8 mouse cellular contexts compared by ENCODE assay signal in genomic region chr12:108764917-108765678, GRCm38 (mm10). TPM values are rescaled to one million over a fixed set of nuclear protein-coding genes. Genes with fewer than 3 reads are reported as not detected.
DNase-seq lines count a peak whose midpoint lies in the region; ATAC-seq and TF ChIP-seq lines count a peak whose summit lies in the region.

No protein-coding gene starts in this region.

- peak overlapping the region; percentile 33 for H3K4me2 ChIP-seq in forebrain, embryonic 16.5 days (ENCODE audit: low read length)
- H3K4me2 ChIP-seq in intestine, embryonic 16.5 days (ENCODE audit: low read depth, low read length) = peak overlapping the region; percentile 75

- peak overlapping the region; percentile 33 for H3K4me3 ChIP-seq in left cerebral cortex, adult 2 months
- H3K4me3 ChIP-seq in forebrain, embryonic 16.5 days (replicated peaks; ENCODE audit: low read length) = no peak overlapping the region
- peak overlapping the region; percentile 49 for H3K4me3 ChIP-seq in intestine, embryonic 16.5 days (ENCODE audit: low read length)

- DNase-seq in left cerebral cortex, adult 2 months (ENCODE audit: extremely low spot score in 1 of 2, low spot score in 2 of 2) = no peak
- no peak for DNase-seq in left cerebral cortex, postnatal 36 days (ENCODE audit: low spot score in 2 of 2)
- peak; percentile 58 for DNase-seq in thymus, postnatal 4 days
- DNase-seq in left cerebral cortex, adult 8-10 months (ENCODE audit: low spot score in 2 of 2) = no peak
- no peak for DNase-seq in right cerebral cortex, postnatal 4 days

- H3K9ac ChIP-seq in forebrain, embryonic 16.5 days (replicated peaks; ENCODE audit: low read depth, low read length) = no peak overlapping the region; the same call in 1 of the 2 replicates
- H3K9ac ChIP-seq in intestine, embryonic 16.5 days (ENCODE audit: low read depth, low read length) = peak overlapping the region; percentile 71

- peak overlapping the region; percentile 72; the same call in 1 of the 2 replicates for H3K27ac ChIP-seq in left cerebral cortex, adult 2 months
- no peak overlapping the region for H3K27ac ChIP-seq in forebrain, embryonic 16.5 days (ENCODE audit: low read length)
- H3K27ac ChIP-seq in intestine, embryonic 16.5 days (ENCODE audit: low read length) = peak overlapping the region; percentile 88; the same call in 1 of the 2 replicates

- no peak for TF ChIP-seq CTCF in left cerebral cortex, adult 2 months (IDR thresholded peaks at IDR 0.05)

- intact Hi-C loops in left cerebral cortex, adult 2 months (cut with DNase I) = no loop called here
- intact Hi-C loops in left cerebral cortex, postnatal 36 days (cut with DNase I) = no loop called here

- ATAC-seq in forebrain, embryonic 16.5 days = no peak
- ATAC-seq in intestine, embryonic 16.5 days = no peak
- peak; percentile 45 for ATAC-seq in megakaryocyte progenitor cell, adult 5-6 weeks (replicated peaks; ENCODE audit: poor library complexity)

- WGBS in forebrain, embryonic 16.5 days = 77% methylated on average over 22 of the region's 22 CpGs
- 70% methylated on average over 22 of the region's 22 CpGs for WGBS in intestine, embryonic 16.5 days

- no peaks in the 10 kb centered on the region for H3K27me3 ChIP-seq in forebrain, embryonic 16.5 days (replicated peaks; ENCODE audit: control insufficient read depth, insufficient read depth, low read length)
- H3K27me3 ChIP-seq in intestine, embryonic 16.5 days (replicated peaks; ENCODE audit: control insufficient read depth, insufficient read depth, low read length) = no peaks in the 10 kb centered on the region

- H3K9me3 ChIP-seq in forebrain, embryonic 16.5 days (ENCODE audit: control insufficient read depth, low read length) = no peaks in the 10 kb centered on the region
- H3K9me3 ChIP-seq in intestine, embryonic 16.5 days (ENCODE audit: control insufficient read depth, low read length) = no peaks in the 10 kb centered on the region

- peaks cover 9% of the 10 kb centered on the region for H3K4me1 ChIP-seq in forebrain, embryonic 16.5 days (replicated peaks; ENCODE audit: control insufficient read depth, insufficient read depth, low read length)
- peaks cover 23% of the 10 kb centered on the region for H3K4me1 ChIP-seq in intestine, embryonic 16.5 days (ENCODE audit: control insufficient read depth, insufficient read depth, low read length)

- no peaks in the 10 kb centered on the region for H3K36me3 ChIP-seq in forebrain, embryonic 16.5 days (ENCODE audit: control insufficient read depth, insufficient read depth)
- H3K36me3 ChIP-seq in intestine, embryonic 16.5 days (ENCODE audit: control insufficient read depth, insufficient read depth, low read length) = no peaks in the 10 kb centered on the region

RNA-seq across cellular contexts. Expression of gene Yy1, which starts 27.7 kb away (rescaled TPM):
- total RNA-seq in left cerebral cortex, adult 2 months (2021) = 10 to 100 TPM; 51.1 to 51.9 TPM
- 10 to 100 TPM; 41.9 to 52.7 TPM for total RNA-seq in left cerebral cortex, postnatal 36 days (2021)
- polyA plus RNA-seq in forebrain, embryonic 16.5 days (2015; fragmentation: Nextera tagmentation; extraction: Ambion mirVana) = 14.0 and 15.3 TPM in 2 replicates
- 10.0 and 11.4 TPM in 2 replicates for polyA plus RNA-seq in intestine, embryonic 16.5 days (2015; fragmentation: Nextera tagmentation; extraction: Ambion mirVana)
- total RNA-seq in megakaryocyte progenitor cell, adult 5-6 weeks (2015) = 79.4 and 90.2 TPM in 2 replicates
- total RNA-seq in megakaryocyte progenitor cell, adult 5-6 weeks (2017) = 44.6 and 51.8 TPM in 2 replicates
- total RNA-seq in left cerebral cortex, adult 8-10 months (2022) = 10 to 100 TPM; 44.9 to 46.7 (median 46.1) TPM
